9 mouse cellular contexts compared by ENCODE assay signal in the genomic region with DNA sequence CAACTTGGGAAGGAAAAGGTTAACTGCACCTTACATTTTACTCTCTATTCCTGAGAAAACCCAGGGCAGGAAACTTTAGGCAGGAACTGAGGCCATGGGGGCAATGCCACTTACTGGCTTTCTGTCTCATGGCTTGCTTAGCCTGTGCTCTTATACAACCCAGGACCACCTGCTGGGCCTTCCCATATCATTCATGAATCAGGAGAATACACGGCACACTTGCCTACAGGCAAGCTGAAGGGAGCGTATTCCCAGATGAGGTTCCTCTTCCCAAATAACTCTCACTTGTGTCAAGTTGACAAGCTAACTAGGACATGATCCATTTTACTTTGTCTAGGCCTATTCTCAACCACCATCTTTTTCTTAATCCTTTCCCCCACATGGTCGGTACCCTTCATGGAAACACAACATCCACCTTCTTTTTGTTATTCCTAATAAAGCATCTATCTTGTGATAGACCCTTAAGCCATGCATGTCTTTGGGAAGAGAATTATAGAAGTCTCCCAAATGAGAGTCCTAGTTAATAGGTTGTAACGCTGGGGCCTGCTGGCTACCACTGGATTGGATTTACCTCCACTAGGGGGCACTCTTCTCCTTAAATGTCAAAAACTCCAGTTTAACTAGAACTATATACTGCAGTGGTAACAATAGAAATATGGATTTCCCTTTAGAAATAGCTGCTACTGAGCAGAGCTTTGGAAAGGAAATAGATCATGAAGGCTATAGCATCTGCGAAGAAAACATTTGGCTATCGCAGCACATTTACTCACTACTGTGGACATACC.
A peak's percentile ranks its signal among the peaks of the same experiment; 100 is the strongest.
DNase-seq lines count a peak whose midpoint lies in the region; ATAC-seq and TF ChIP-seq lines count a peak whose summit lies in the region.
"Had no signal": no experiment of that assay in that cellular context is flagged by ENCODE, and none has a peak within 500 bp of the region (broad histone marks: within the 10 kb centered on the region; RNA-seq: fewer than 3 reads in every experiment).

No protein-coding gene starts in this region.

- peak; percentile 57; the same call in 1 of the 2 replicates for ATAC-seq in forebrain, embryonic 13.5 days
- ATAC-seq in forebrain, embryonic 16.5 days, result peak; percentile 66; the same call in 1 of the 2 replicates
- peak; percentile 41; the same call in 1 of the 2 replicates for ATAC-seq in liver, postnatal 0 days

- TF ChIP-seq CTCF in bone marrow, adult 2 months (IDR thresholded peaks at IDR 0.05; ENCODE audit: control insufficient read depth, insufficient read depth, low read length), result peak; percentile 39; the same call in 1 of the 2 replicates
- peak; percentile 70 for TF ChIP-seq CTCF in liver, postnatal 0 days (IDR thresholded peaks at IDR 0.05; ENCODE audit: low read depth)

- DNase-seq in forebrain, embryonic 10.5 days (ENCODE audit: extremely low spot score, low spot score), result no peak
- peak; percentile 86 for DNase-seq in 416B (ENCODE audit: low read depth)
- DNase-seq in kidney, adult 18-20 months, result peak; percentile 22
- DNase-seq in liver, postnatal 0 days, result peak; percentile 29
- peak; percentile 16 for DNase-seq in retina, postnatal 7 days (ENCODE audit: low read depth, low spot score)

- no peak for TF ChIP-seq EP300 in liver, postnatal 0 days (IDR thresholded peaks at IDR 0.05; ENCODE audit: low read depth)

- no peaks in the 10 kb centered on the region for H3K27me3 ChIP-seq in forebrain, embryonic 13.5 days
- no peaks in the 10 kb centered on the region for H3K27me3 ChIP-seq in forebrain, embryonic 10.5 days (ENCODE audit: poor library complexity, severe bottlenecking)
- H3K27me3 ChIP-seq in forebrain, embryonic 16.5 days (replicated peaks; ENCODE audit: control insufficient read depth, insufficient read depth, low read length), result no peaks in the 10 kb centered on the region
- H3K27me3 ChIP-seq in liver, postnatal 0 days (ENCODE audit: insufficient read depth, low read length), result no peaks in the 10 kb centered on the region

- no peak for TF ChIP-seq POLR2A in bone marrow, adult 2 months (IDR thresholded peaks at IDR 0.05; ENCODE audit: borderline replicate concordance, control insufficient read depth, low read depth, low read length)

- H3K27ac ChIP-seq in forebrain, embryonic 13.5 days, result no peak overlapping the region
- H3K27ac ChIP-seq in forebrain, embryonic 10.5 days, result no peak overlapping the region
- no peak overlapping the region for H3K27ac ChIP-seq in bone marrow, adult 2 months (ENCODE audit: control insufficient read depth, insufficient read depth, low read depth, low read length, poor library complexity)
- no peak overlapping the region for H3K27ac ChIP-seq in forebrain, embryonic 16.5 days (ENCODE audit: low read length)
- H3K27ac ChIP-seq in liver, postnatal 0 days (ENCODE audit: low read depth), result no peak overlapping the region

- 66% methylated on average over 6 of the region's 6 CpGs for WGBS in forebrain, embryonic 13.5 days
- WGBS in forebrain, embryonic 10.5 days, result 70% methylated on average over 6 of the region's 6 CpGs
- WGBS in bone marrow, adult 2 months, result 58% methylated on average over 6 of the region's 6 CpGs
- 65% methylated on average over 6 of the region's 6 CpGs for WGBS in forebrain, embryonic 16.5 days
- 53% methylated on average over 6 of the region's 6 CpGs for WGBS in liver, postnatal 0 days (ENCODE audit: insufficient replicate concordance)

- H3K9me3 ChIP-seq in forebrain, embryonic 13.5 days (replicated peaks), result no peaks in the 10 kb centered on the region
- no peaks in the 10 kb centered on the region for H3K9me3 ChIP-seq in forebrain, embryonic 10.5 days
- no peaks in the 10 kb centered on the region for H3K9me3 ChIP-seq in forebrain, embryonic 16.5 days (ENCODE audit: control insufficient read depth, low read length)
- H3K9me3 ChIP-seq in liver, postnatal 0 days (ENCODE audit: low read length), result no peaks in the 10 kb centered on the region

- H3K4me3 ChIP-seq in forebrain, embryonic 13.5 days, result no peak overlapping the region
- H3K4me3 ChIP-seq in forebrain, embryonic 10.5 days, result no peak overlapping the region
- no peak overlapping the region for H3K4me3 ChIP-seq in bone marrow, adult 2 months (replicated peaks; ENCODE audit: control insufficient read depth, low read depth, low read length)
- no peak overlapping the region for H3K4me3 ChIP-seq in forebrain, embryonic 16.5 days (replicated peaks; ENCODE audit: low read length)
- H3K4me3 ChIP-seq in liver, postnatal 0 days (ENCODE audit: low read depth, low read length), result no peak overlapping the region

- H3K4me2 ChIP-seq in forebrain, embryonic 13.5 days, result no peak overlapping the region
- H3K4me2 ChIP-seq in forebrain, embryonic 16.5 days (ENCODE audit: low read length), result no peak overlapping the region
- no peak overlapping the region for H3K4me2 ChIP-seq in liver, postnatal 0 days (ENCODE audit: low read depth, low read length)

- peaks cover 19% of the 10 kb centered on the region for H3K4me1 ChIP-seq in forebrain, embryonic 13.5 days
- H3K4me1 ChIP-seq in forebrain, embryonic 10.5 days, result peaks cover 14% of the 10 kb centered on the region
- no peaks in the 10 kb centered on the region for H3K4me1 ChIP-seq in bone marrow, adult 2 months (ENCODE audit: control insufficient read depth, insufficient read depth, low read length)
- H3K4me1 ChIP-seq in forebrain, embryonic 16.5 days (replicated peaks; ENCODE audit: control insufficient read depth, insufficient read depth, low read length), result peaks cover 10% of the 10 kb centered on the region
- H3K4me1 ChIP-seq in liver, postnatal 0 days (ENCODE audit: insufficient read depth), result no peaks in the 10 kb centered on the region

- no peak overlapping the region for H3K9ac ChIP-seq in forebrain, embryonic 13.5 days
- no peak overlapping the region for H3K9ac ChIP-seq in forebrain, embryonic 16.5 days (replicated peaks; ENCODE audit: low read depth, low read length)
- H3K9ac ChIP-seq in liver, postnatal 0 days (replicated peaks), result no peak overlapping the region

- no peaks in the 10 kb centered on the region for H3K36me3 ChIP-seq in forebrain, embryonic 13.5 days (ENCODE audit: poor library complexity, severe bottlenecking)
- no peaks in the 10 kb centered on the region for H3K36me3 ChIP-seq in forebrain, embryonic 10.5 days (replicated peaks)
- H3K36me3 ChIP-seq in forebrain, embryonic 16.5 days (ENCODE audit: control insufficient read depth, insufficient read depth), result no peaks in the 10 kb centered on the region
- H3K36me3 ChIP-seq in liver, postnatal 0 days (replicated peaks; ENCODE audit: insufficient read depth, low read length), result no peaks in the 10 kb centered on the region
- H3K36me3 ChIP-seq: G1E had no signal
